Mouse (Mus musculus): ENCODE results near the gene Slc38a4. TPM values are rescaled to one million over a fixed set of nuclear protein-coding genes. Genes with fewer than 3 reads are reported as not detected.

The Slc38a4 gene
- polyA plus RNA-seq, 2 experiments: 80.0 to 118 TPM

DNA sequence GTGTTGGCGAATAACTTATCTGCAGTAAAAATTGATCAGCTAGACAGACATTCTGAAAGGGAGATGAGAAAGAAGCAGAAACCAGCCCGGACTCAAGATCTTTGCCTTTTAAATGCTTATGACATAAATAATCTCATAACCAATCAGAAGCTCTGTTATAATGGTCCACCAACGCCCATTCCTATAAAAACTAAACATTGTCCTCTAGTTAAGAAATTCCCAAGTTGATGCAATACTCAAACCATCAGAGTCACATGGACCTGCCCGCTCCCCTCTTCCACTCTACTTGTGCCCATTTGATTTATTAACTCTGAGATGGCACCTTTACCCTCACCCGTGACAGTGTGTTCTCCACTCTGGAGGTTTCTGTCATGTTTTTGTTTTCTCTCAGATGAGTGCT is 23.9 kb downstream of the Slc38a4 start:
- Histone ChIP-seq H3K27ac (replicated peaks; ENCODE audit: low read depth, low read length) (no peak overlapping the region), H3K36me3 (ENCODE audit: control insufficient read depth, insufficient read depth, low read length) (no peaks in the 10 kb centered on the region), H3K4me2 (replicated peaks; ENCODE audit: low read depth, low read length, severe bottlenecking) (no peak overlapping the region), H3K9me3 (ENCODE audit: control insufficient read depth, low read length) (no peaks in the 10 kb centered on the region), H3K4me1 (ENCODE audit: control insufficient read depth, insufficient read depth, low read length) (peaks cover 7% of the 10 kb centered on the region; the same call in 1 of the 2 replicates), H3K9ac (ENCODE audit: low read depth, low read length, severe bottlenecking) (no peak overlapping the region), H3K27me3 (ENCODE audit: control insufficient read depth, insufficient read depth, low read length) (no peaks in the 10 kb centered on the region), H3K4me3 (replicated peaks; ENCODE audit: low read length) (no peak overlapping the region)
- ATAC-seq (ENCODE audit: low FRiP score, low read depth) (no peak), DNase-seq (ENCODE audit: low spot score) (no peak)
- TF ChIP-seq POLR2A (IDR thresholded peaks at IDR 0.05; ENCODE audit: borderline replicate concordance, extremely low read depth, insufficient read depth, insufficient read length): no peak
- 90% methylated on average over 5 of the region's 5 CpGs for WGBS

- Histone ChIP-seq H3K27ac (replicated peaks; ENCODE audit: low read depth, low read length) (no peak overlapping the region), H3K4me1 (ENCODE audit: control insufficient read depth, insufficient read depth, low read length) (peaks cover 7% of the 10 kb centered on the region; the same call in 1 of the 2 replicates), H3K4me2 (replicated peaks; ENCODE audit: low read depth, low read length, severe bottlenecking) (no peak overlapping the region), H3K9me3 (ENCODE audit: control insufficient read depth, low read length) (no peaks in the 10 kb centered on the region), H3K4me3 (replicated peaks; ENCODE audit: low read length) (no peak overlapping the region), H3K9ac (ENCODE audit: low read depth, low read length, severe bottlenecking) (no peak overlapping the region), H3K36me3 (ENCODE audit: control insufficient read depth, insufficient read depth, low read length) (no peaks in the 10 kb centered on the region), H3K27me3 (ENCODE audit: control insufficient read depth, insufficient read depth, low read length) (no peaks in the 10 kb centered on the region)
- no peak for DNase-seq (ENCODE audit: low spot score)
- WGBS: 92% methylated on average over 10 of the region's 10 CpGs
- no peak for ATAC-seq (ENCODE audit: low FRiP score, low read depth)
- TF ChIP-seq POLR2A (IDR thresholded peaks at IDR 0.05; ENCODE audit: borderline replicate concordance, extremely low read depth, insufficient read depth, insufficient read length): no peak
These were observed 24.7 kb downstream of the Slc38a4 start for GRCm38 (mm10) chr15:97030984-97031492.

DNA sequence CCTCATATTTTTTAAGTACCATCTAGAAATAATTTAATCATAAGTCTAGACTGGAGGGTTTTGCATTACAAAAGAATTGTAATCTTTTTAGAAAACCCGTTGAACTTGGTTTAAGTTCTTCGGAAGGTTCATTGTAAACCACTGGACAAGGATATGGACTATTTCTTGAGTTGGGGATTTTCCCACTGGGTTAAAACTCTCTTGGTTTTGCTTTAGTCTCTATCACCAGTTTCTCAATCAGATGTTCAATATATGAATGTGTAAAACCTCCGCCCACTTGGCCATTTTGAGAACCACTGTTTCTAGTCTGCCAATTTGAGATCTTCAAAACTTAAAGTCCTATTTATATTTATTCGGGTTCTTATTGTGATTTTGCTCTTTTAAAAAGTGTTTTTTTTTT is 25.6 kb downstream of the Slc38a4 start:
- Histone ChIP-seq H3K4me2 (replicated peaks; ENCODE audit: low read depth, low read length, severe bottlenecking) (no peak overlapping the region), H3K36me3 (ENCODE audit: control insufficient read depth, insufficient read depth, low read length) (no peaks in the 10 kb centered on the region), H3K4me1 (ENCODE audit: control insufficient read depth, insufficient read depth, low read length) (peaks cover 3% of the 10 kb centered on the region; the same call in 1 of the 2 replicates), H3K4me3 (replicated peaks; ENCODE audit: low read length) (no peak overlapping the region), H3K9ac (ENCODE audit: low read depth, low read length, severe bottlenecking) (no peak overlapping the region), H3K27me3 (ENCODE audit: control insufficient read depth, insufficient read depth, low read length) (no peaks in the 10 kb centered on the region), H3K27ac (replicated peaks; ENCODE audit: low read depth, low read length) (no peak overlapping the region), H3K9me3 (ENCODE audit: control insufficient read depth, low read length) (no peaks in the 10 kb centered on the region)
- WGBS: 87% methylated on average over 4 of the region's 4 CpGs
- TF ChIP-seq POLR2A (IDR thresholded peaks at IDR 0.05; ENCODE audit: borderline replicate concordance, extremely low read depth, insufficient read depth, insufficient read length): no peak
- no peak for ATAC-seq (ENCODE audit: low FRiP score, low read depth)
- no peak for DNase-seq (ENCODE audit: low spot score)

- no peak overlapping the region for H3K4me2 ChIP-seq (replicated peaks; ENCODE audit: low read depth, low read length, severe bottlenecking)
- ATAC-seq (ENCODE audit: low FRiP score, low read depth): no peak
- no peak for DNase-seq (ENCODE audit: low spot score)
- 85% methylated on average over 9 of the region's 9 CpGs for WGBS
- H3K27ac ChIP-seq (replicated peaks; ENCODE audit: low read depth, low read length): no peak overlapping the region
- no peak overlapping the region for H3K9ac ChIP-seq (ENCODE audit: low read depth, low read length, severe bottlenecking)
- no peaks in the 10 kb centered on the region for H3K9me3 ChIP-seq (ENCODE audit: control insufficient read depth, low read length)
- no peaks in the 10 kb centered on the region for H3K36me3 ChIP-seq (ENCODE audit: control insufficient read depth, insufficient read depth, low read length)
- no peak overlapping the region for H3K4me3 ChIP-seq (replicated peaks; ENCODE audit: low read length)
- no peak for TF ChIP-seq POLR2A (IDR thresholded peaks at IDR 0.05; ENCODE audit: borderline replicate concordance, extremely low read depth, insufficient read depth, insufficient read length)
- no peaks in the 10 kb centered on the region for H3K27me3 ChIP-seq (ENCODE audit: control insufficient read depth, insufficient read depth, low read length)
- H3K4me1 ChIP-seq (ENCODE audit: control insufficient read depth, insufficient read depth, low read length): peaks cover 3% of the 10 kb centered on the region; the same call in 1 of the 2 replicates
These were observed 26.5 kb downstream of the Slc38a4 start for GRCm38 (mm10) chr15:97029064-97029791.

GRCm38 (mm10) chr15:97028651-97029050 is 27.1 kb downstream of the Slc38a4 start:
- 83% methylated on average over 11 of the region's 11 CpGs for WGBS
- ATAC-seq (ENCODE audit: low FRiP score, low read depth): no peak

More at GRCm38 (mm10) chr15:97028651-97029050, 27.1 kb downstream of the Slc38a4 start:
- Histone ChIP-seq H3K4me3 (replicated peaks; ENCODE audit: low read length) (no peak overlapping the region), H3K9me3 (ENCODE audit: control insufficient read depth, low read length) (no peaks in the 10 kb centered on the region), H3K4me1 (ENCODE audit: control insufficient read depth, insufficient read depth, low read length) (peaks cover 2% of the 10 kb centered on the region; the same call in 1 of the 2 replicates), H3K27me3 (ENCODE audit: control insufficient read depth, insufficient read depth, low read length) (no peaks in the 10 kb centered on the region), H3K9ac (ENCODE audit: low read depth, low read length, severe bottlenecking) (no peak overlapping the region), H3K36me3 (ENCODE audit: control insufficient read depth, insufficient read depth, low read length) (no peaks in the 10 kb centered on the region), H3K4me2 (replicated peaks; ENCODE audit: low read depth, low read length, severe bottlenecking) (no peak overlapping the region), H3K27ac (replicated peaks; ENCODE audit: low read depth, low read length) (no peak overlapping the region)
- no peak for TF ChIP-seq POLR2A (IDR thresholded peaks at IDR 0.05; ENCODE audit: borderline replicate concordance, extremely low read depth, insufficient read depth, insufficient read length)
- DNase-seq (ENCODE audit: low spot score): no peak
